Mouse (Mus musculus) lung, postnatal 10 days (tissue): ENCODE measurements around the gene Zfp410.

Experiments used
- DNase-seq: peaks from one replicate; pipeline ENCODE4 v3.0.0; 2021

Zfp410 gene

GRCm38 (mm10) chr12:84362872-84363271 lies 46.2 kb downstream of the Zfp410 start:
- no peak for DNase-seq

- no peak for DNase-seq
Measured at GRCm38 (mm10) chr12:84364291-84364690, 47.6 kb downstream of the Zfp410 start.

- DNase-seq = no peak
Measured at GRCm38 (mm10) chr12:84365137-84365536, 48.5 kb downstream of the Zfp410 start.

- no peak for DNase-seq
Measured at GRCm38 (mm10) chr12:84366971-84367370, 50.3 kb downstream of the Zfp410 start.

GRCm38 (mm10) chr12:84371647-84372046 lies 55.0 kb downstream of the Zfp410 start:
- DNase-seq = no peak

- no peak for DNase-seq
Measured at GRCm38 (mm10) chr12:84373831-84374481, 57.3 kb downstream of the Zfp410 start.

- DNase-seq = no peak
Measured at GRCm38 (mm10) chr12:84382369-84382768, 65.7 kb downstream of the Zfp410 start.

GRCm38 (mm10) chr12:84384644-84385081 lies 68.0 kb downstream of the Zfp410 start:
- peak; percentile 60 for DNase-seq

- DNase-seq = no peak
Measured at GRCm38 (mm10) chr12:84385408-84385807, 68.8 kb downstream of the Zfp410 start.

GRCm38 (mm10) chr12:84388097-84388496 lies 71.4 kb downstream of the Zfp410 start:
- no peak for DNase-seq

- no peak for DNase-seq
Measured at GRCm38 (mm10) chr12:84388774-84389400, 72.2 kb downstream of the Zfp410 start.

GRCm38 (mm10) chr12:84390336-84390735 lies 73.7 kb downstream of the Zfp410 start:
- no peak for DNase-seq

GRCm38 (mm10) chr12:84392681-84393080 lies 76.0 kb downstream of the Zfp410 start:
- no peak for DNase-seq
